Mouse (Mus musculus) ES-E14 (cell line): ENCODE results near the gene Abca4. TPM values are rescaled to one million over a fixed set of nuclear protein-coding genes. Genes with fewer than 3 reads are reported as not detected.

Experiments
- DNase-seq: peaks from one replicate; pipeline ENCODE4 v3.0.0-alpha.2; 2013; ENCODE audit warnings: low read depth, low spot score
- H3K27ac ChIP-seq: 2 replicates; pipeline ENCODE4 v1.5.1; 2012; ENCODE audit warnings: low read depth, mild to moderate bottlenecking, low read length, moderate library complexity, mixed read lengths; ENCODE audit not compliant: poor library complexity, insufficient read depth, severe bottlenecking
- H3K36me3 ChIP-seq: 2 replicates; pipeline ENCODE4 v1.6.1; 2012; ENCODE audit warnings: mild to moderate bottlenecking, low read length, moderate library complexity, mixed read lengths; ENCODE audit not compliant: control insufficient read depth, poor library complexity, insufficient read depth, severe bottlenecking
- H3K4me1 ChIP-seq, 2 experiments: fragments of 150-350 bp in 1 of 2; sonication (generic) in 1 of 2; 2 replicates each; pipeline ENCODE4 v1.6.1; 2012; ENCODE audit warnings: low read length in 2 of 2, mild to moderate bottlenecking in 1 of 2, mixed read lengths in 1 of 2; ENCODE audit not compliant: control insufficient read depth in 2 of 2, insufficient read depth in 2 of 2, poor library complexity in 1 of 2
- H3K4me3 ChIP-seq, 2 experiments: fragments of 150-350 bp in 1 of 2; sonication (generic) in 1 of 2; 2 replicates each; pipeline ENCODE4 v1.5.1; 2012; ENCODE audit warnings: low read length in 2 of 2, low read depth in 1 of 2, mild to moderate bottlenecking in 1 of 2, mixed read lengths in 1 of 2; ENCODE audit not compliant: insufficient read depth in 1 of 2, poor library complexity in 1 of 2, severe bottlenecking in 1 of 2
- H3K9ac ChIP-seq: 2 replicates; pipeline ENCODE4 v1.6.1; 2012; ENCODE audit warnings: low read depth, mild to moderate bottlenecking, low read length, mixed read lengths; ENCODE audit not compliant: poor library complexity, insufficient read depth, severe bottlenecking
- H3K9me3 ChIP-seq: fragments of 150-350 bp; sonication (generic); 2 replicates; pipeline ENCODE4 v1.6.1; 2012; ENCODE audit warnings: low read depth, mild to moderate bottlenecking, low read length; ENCODE audit not compliant: control insufficient read depth, insufficient read depth
- CHD2 ChIP-seq: IDR thresholded peaks from 2 replicates; pipeline ENCODE4 v1.6.1; 2014; ENCODE audit warnings: mild to moderate bottlenecking, low read depth, low read length, inconsistent platforms
- HCFC1 ChIP-seq: IDR thresholded peaks from 2 replicates; pipeline ENCODE4 v1.6.1; 2012; ENCODE audit warnings: low read length, inconsistent platforms, borderline replicate concordance; ENCODE audit not compliant: insufficient read depth
- MAFK ChIP-seq: IDR thresholded peaks from 2 replicates; pipeline ENCODE4 v1.6.1; 2014; ENCODE audit warnings: mild to moderate bottlenecking, low read depth, low read length, inconsistent platforms; ENCODE audit not compliant: insufficient read depth
- ZC3H11A ChIP-seq: IDR thresholded peaks from 2 replicates; pipeline ENCODE4 v1.6.1; 2012; ENCODE audit warnings: low read depth, mild to moderate bottlenecking, inconsistent platforms, low read length, borderline replicate concordance
- ZNF384 ChIP-seq: IDR thresholded peaks from 2 replicates; pipeline ENCODE4 v1.6.1; 2012; ENCODE audit warnings: low read depth, low read length, inconsistent platforms
- in situ Hi-C, 2 experiments: fragments of 600-800 bp; cut with MboI; formaldehyde crosslinking; loops; one replicate each; pipeline ENCODE4 v1.15.1; 2025; ENCODE audit warnings: low sequenced_read_pairs in 2 of 2, inconsistent platforms in 1 of 2; ENCODE audit not compliant: unreplicated experiment in 2 of 2
- total RNA-seq: library from RNA; depleted of rRNA; stranded (reverse); fragments of 300-350 nt; gene quantifications from 2 replicates; pipeline ENCODE4 v1.2.3, GENCODE M21; 2012

Abca4 gene
- total RNA-seq, 1 experiment = 2.3 TPM

GRCm38 (mm10) chr3:122150836-122151235, 106.6 kb downstream of the Abca4 start:
- H3K4me3 ChIP-seq = no peak overlapping the region
- no peak for TF ChIP-seq ZNF384
- TF ChIP-seq HCFC1 = no peak
- TF ChIP-seq ZC3H11A = no peak
- no peak for TF ChIP-seq CHD2
- no peak overlapping the region for H3K27ac ChIP-seq
- in situ Hi-C loops = no loop called here
- no peak overlapping the region for H3K9ac ChIP-seq
- H3K36me3 ChIP-seq = no peaks in the 10 kb centered on the region
- no peak for DNase-seq
- peaks cover 0 to 5% of the 10 kb centered on the region in 2 experiments; a peak in 1 of 4 replicates for H3K4me1 ChIP-seq
- no peaks in the 10 kb centered on the region for H3K9me3 ChIP-seq

- in situ Hi-C loops = no loop called here
- no peak for DNase-seq
These were observed 108.2 kb downstream of the Abca4 start for GRCm38 (mm10) chr3:122152431-122152830.

GRCm38 (mm10) chr3:122154080-122154479, 109.8 kb downstream of the Abca4 start:
- H3K9ac ChIP-seq = no peak overlapping the region
- no peaks in the 10 kb centered on the region for H3K9me3 ChIP-seq
- in situ Hi-C loops = no loop called here
- no peak for TF ChIP-seq HCFC1
- H3K36me3 ChIP-seq = no peaks in the 10 kb centered on the region
- no peak overlapping the region for H3K4me3 ChIP-seq
- H3K27ac ChIP-seq = no peak overlapping the region
- peaks cover 0 to 5% of the 10 kb centered on the region in 2 experiments; a peak in 2 of 4 replicates for H3K4me1 ChIP-seq
- DNase-seq = no peak

More at GRCm38 (mm10) chr3:122152431-122152830, 108.2 kb downstream of the Abca4 start:
- Histone ChIP-seq H3K9me3 (no peaks in the 10 kb centered on the region), H3K9ac (no peak overlapping the region), H3K36me3 (no peaks in the 10 kb centered on the region), H3K4me3 (no peak overlapping the region), H3K27ac (no peak overlapping the region), H3K4me1 (0 out of 4 replicates have a peak, but pooled peaks cover 0 to 2% of the 10 kb centered on the region in 2 experiments)
- TF ChIP-seq HCFC1 (no peak), CHD2 (no peak), MAFK (no peak), ZC3H11A (no peak), ZNF384 (no peak)

GRCm38 (mm10) chr3:122159447-122159846, 115.2 kb downstream of the Abca4 start:
- Histone ChIP-seq H3K9me3 (no peaks in the 10 kb centered on the region), H3K9ac (no peak overlapping the region), H3K4me1 (peaks cover 0 to 6% of the 10 kb centered on the region in 2 experiments; a peak in 2 of 4 replicates), H3K27ac (no peak overlapping the region), H3K4me3 (no peak overlapping the region), H3K36me3 (no peaks in the 10 kb centered on the region)
- TF ChIP-seq HCFC1 (no peak), MAFK (no peak), ZC3H11A (no peak), CHD2 (no peak), ZNF384 (no peak)
- in situ Hi-C loops = no loop called here
- no peak for DNase-seq

GRCm38 (mm10) chr3:122169616-122170178, 125.5 kb downstream of the Abca4 start:
- no peaks in the 10 kb centered on the region for H3K36me3 ChIP-seq
- DNase-seq = peak; percentile 66
- no peaks in the 10 kb centered on the region for H3K9me3 ChIP-seq
- TF ChIP-seq ZNF384 (no peak), ZC3H11A (peak; percentile 62; the same call in 1 of the 2 replicates)
- in situ Hi-C loops = no loop called here
- no peaks in the 10 kb centered on the region for H3K4me1 ChIP-seq
- H3K9ac ChIP-seq = no peak overlapping the region
- H3K27ac ChIP-seq = no peak overlapping the region
- H3K4me3 ChIP-seq = no peak overlapping the region
